Mouse (Mus musculus): ENCODE measurements at regions not wholly inside any gene's neighbourhood (a gene's known extent, or its start where the extent isn't known, plus 50 kb on each side); places are given as distances from the start of the nearest gene placed in this dataset.

DNA sequence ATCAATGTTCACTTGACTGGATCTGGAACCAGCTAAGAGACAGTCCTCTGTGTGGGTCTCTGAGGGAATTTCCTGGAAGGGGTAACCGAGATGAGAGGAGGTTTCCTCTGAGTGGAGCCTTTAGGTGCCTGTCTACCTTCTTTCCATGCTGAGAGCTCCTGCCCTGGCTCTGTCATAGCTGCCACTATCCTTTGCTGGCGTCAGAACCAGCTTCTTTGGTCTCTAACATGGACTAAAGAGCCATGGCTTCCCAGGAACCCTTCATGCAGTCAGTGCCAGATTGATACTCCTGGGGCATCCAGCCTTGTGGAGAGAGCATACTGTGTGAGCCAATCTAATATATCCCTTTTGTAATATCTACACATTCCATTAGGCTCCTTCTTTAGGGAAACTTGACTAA lies 209.9 kb upstream of the Gm5148 start:
- TF ChIP-seq USF1 (IDR thresholded peaks at IDR 0.05; ENCODE audit: low read depth, low read length) (no peak), HCFC1 (IDR thresholded peaks at IDR 0.05; ENCODE audit: low read depth, low read length) (no peak), POLR2AphosphoS2 (IDR thresholded peaks at IDR 0.05; ENCODE audit: low read length) (no peak), RAD21 (IDR thresholded peaks at IDR 0.05; ENCODE audit: low read depth, low read length) (no peak), E2F4 (IDR thresholded peaks at IDR 0.05; ENCODE audit: borderline replicate concordance, low read depth, low read length) (no peak), GATA1 (IDR thresholded peaks at IDR 0.05; ENCODE audit: low read depth, low read length) (no peak), NRF1 (IDR thresholded peaks at IDR 0.05; ENCODE audit: insufficient read depth, low read depth, low read length, poor library complexity, severe bottlenecking) (no peak), POLR2A (IDR thresholded peaks at IDR 0.05; ENCODE audit: control insufficient read depth in 1 of 2, insufficient read depth in 1 of 2, low read depth in 1 of 2, low read length in 2 of 2, poor library complexity in 1 of 2) (no peak), CTCF (IDR thresholded peaks at IDR 0.05 in 2 of 3, conservative IDR thresholded peaks at IDR 0.05 in 1 of 3; ENCODE audit: control insufficient read depth in 1 of 3, insufficient read depth in 1 of 3, low read depth in 2 of 3, low read length in 3 of 3, poor library complexity in 1 of 3, severe bottlenecking in 1 of 3) (no peak), SIN3A (IDR thresholded peaks at IDR 0.05; ENCODE audit: low read length) (no peak), TBP (IDR thresholded peaks at IDR 0.05; ENCODE audit: low read depth, low read length) (no peak)
